Mouse (Mus musculus) bone marrow macrophage, adult 2 months (primary cell): ENCODE results near the gene Mtss1l.

Experiments
- CTCF ChIP-seq: IDR thresholded peaks from 2 replicates; pipeline ENCODE4 v1.5.1; 2012; ENCODE audit warnings: low read depth, mild to moderate bottlenecking, low read length, moderate library complexity
- POLR2A ChIP-seq: IDR thresholded peaks from 2 replicates; pipeline ENCODE4 v1.6.1; 2012; ENCODE audit warnings: mild to moderate bottlenecking, low read depth, low read length, borderline replicate concordance

DNA sequence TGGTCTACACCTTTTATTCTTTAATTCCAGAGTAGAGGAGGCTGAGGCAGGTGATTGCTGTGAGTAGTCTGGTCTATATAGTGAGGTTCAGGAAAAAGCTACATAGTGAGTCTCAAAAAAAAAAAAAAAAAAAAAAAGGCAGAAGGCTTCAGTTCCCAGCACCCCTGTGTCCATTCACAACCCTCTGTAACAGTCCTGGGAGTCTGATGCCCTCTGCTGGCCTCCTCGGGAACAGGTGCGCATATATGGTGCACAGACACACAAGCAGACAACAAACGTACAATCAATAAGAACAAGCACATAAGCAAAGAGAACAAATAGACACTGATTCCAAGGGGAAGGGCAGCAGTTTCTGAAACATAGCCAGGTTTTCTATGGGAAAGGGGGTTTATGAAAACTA is 55.1 kb downstream of the Mtss1l start:
- no peak for TF ChIP-seq POLR2A
- TF ChIP-seq CTCF = no peak
